Mouse (Mus musculus) left cerebral cortex, adult 2 months (tissue): ENCODE data around the gene Cdc42bpa. TPM values are rescaled to one million over a fixed set of nuclear protein-coding genes. Genes with fewer than 3 reads are reported as not detected.

Source experiments
- DNase-seq, 2 experiments: peaks; one replicate each; pipeline ENCODE4 v3.0.0; 2021 to 2022; ENCODE audit warnings: low spot score in 2 of 2, mixed read lengths in 1 of 2; ENCODE audit errors: extremely low spot score in 1 of 2
- H3K27ac ChIP-seq: fragments of 200-600 bp; 2 replicates; pipeline ENCODE4 v1.8.1; 2022
- H3K4me3 ChIP-seq: fragments of 200-600 bp; 2 replicates; pipeline ENCODE4 v1.8.1; 2022
- CTCF ChIP-seq: fragments of 200-600 bp; IDR thresholded peaks from 2 replicates; pipeline ENCODE4 v1.8.1; 2022; ENCODE audit warnings: antibody characterized with exemption, mild to moderate bottlenecking, moderate library complexity
- intact Hi-C: fragments of 180-260 bp; cut with DNase I; formaldehyde crosslinking; loops from one replicate; pipeline ENCODE4 v1.15.1; 2025
- total RNA-seq, 2 experiments: library from RNA; stranded (reverse); gene quantifications; 2 replicates each; pipeline ENCODE4 v1.2.3; 2021

Cdc42bpa gene
- total RNA-seq, 2 experiments from 2014 or later, result 261 TPM

- peak in 1 of 2 experiments; percentile 8 for DNase-seq
- Histone ChIP-seq H3K4me3 (no peak overlapping the region), H3K27ac (no peak overlapping the region)
- TF ChIP-seq CTCF, result no peak
- intact Hi-C loops, result no loop called here
These were observed 226.1 kb downstream of the Cdc42bpa start for GRCm38 (mm10) chr1:180186371-180186770.

- intact Hi-C loops, result no loop called here
- H3K4me3 ChIP-seq, result no peak overlapping the region
- H3K27ac ChIP-seq, result no peak overlapping the region
- DNase-seq, result no peak
- no peak for TF ChIP-seq CTCF
These were observed 228.7 kb downstream of the Cdc42bpa start for GRCm38 (mm10) chr1:180188951-180189350.

GRCm38 (mm10) chr1:180191112-180191511 lies 230.8 kb downstream of the Cdc42bpa start:
- intact Hi-C loops, result no loop called here
- Histone ChIP-seq H3K27ac (no peak overlapping the region), H3K4me3 (no peak overlapping the region)
- TF ChIP-seq CTCF, result no peak
- DNase-seq, result no peak

- no peak for TF ChIP-seq CTCF
- Histone ChIP-seq H3K27ac (no peak overlapping the region), H3K4me3 (no peak overlapping the region)
- DNase-seq, result no peak
- intact Hi-C loops, result no loop called here
These were observed 231.5 kb downstream of the Cdc42bpa start for GRCm38 (mm10) chr1:180191651-180192220.

GRCm38 (mm10) chr1:180192866-180193265 lies 232.6 kb downstream of the Cdc42bpa start:
- intact Hi-C loops, result no loop called here
- H3K27ac ChIP-seq, result no peak overlapping the region
- TF ChIP-seq CTCF, result no peak
- H3K4me3 ChIP-seq, result no peak overlapping the region
- DNase-seq, result no peak

DNA sequence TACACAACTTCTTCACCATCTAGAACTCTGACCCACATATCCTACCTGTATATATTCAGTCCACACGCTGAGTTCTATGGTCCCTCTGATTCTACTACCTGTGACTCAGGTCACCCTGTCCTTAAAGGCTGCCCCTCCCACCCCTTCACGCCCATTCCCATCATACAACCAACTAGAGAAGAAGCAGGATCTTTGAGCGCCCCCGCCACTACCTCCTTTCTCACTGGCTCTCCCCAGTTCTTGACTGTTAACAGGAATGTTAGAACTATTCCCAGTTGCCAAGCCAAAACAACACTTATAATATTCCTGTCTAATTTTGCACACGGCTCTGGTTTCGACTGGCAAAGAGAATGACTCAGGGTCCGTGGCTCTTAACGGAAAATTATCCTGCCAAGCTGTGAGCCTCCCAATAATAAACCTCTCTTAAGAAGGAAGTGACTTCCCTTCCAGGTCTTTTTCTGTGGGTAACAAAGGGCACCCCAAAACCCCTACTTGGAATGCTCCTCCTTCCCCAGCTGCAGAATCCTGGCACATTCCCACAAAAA lies 233.2 kb downstream of the Cdc42bpa start:
- intact Hi-C loops, result no loop called here
- H3K4me3 ChIP-seq, result no peak overlapping the region
- no peak overlapping the region for H3K27ac ChIP-seq
- no peak for TF ChIP-seq CTCF
- no peak for DNase-seq

GRCm38 (mm10) chr1:180194048-180194447 lies 233.8 kb downstream of the Cdc42bpa start:
- TF ChIP-seq CTCF, result no peak
- no peak for DNase-seq
- no peak overlapping the region for H3K27ac ChIP-seq
- H3K4me3 ChIP-seq, result no peak overlapping the region
- intact Hi-C loops, result no loop called here

DNA sequence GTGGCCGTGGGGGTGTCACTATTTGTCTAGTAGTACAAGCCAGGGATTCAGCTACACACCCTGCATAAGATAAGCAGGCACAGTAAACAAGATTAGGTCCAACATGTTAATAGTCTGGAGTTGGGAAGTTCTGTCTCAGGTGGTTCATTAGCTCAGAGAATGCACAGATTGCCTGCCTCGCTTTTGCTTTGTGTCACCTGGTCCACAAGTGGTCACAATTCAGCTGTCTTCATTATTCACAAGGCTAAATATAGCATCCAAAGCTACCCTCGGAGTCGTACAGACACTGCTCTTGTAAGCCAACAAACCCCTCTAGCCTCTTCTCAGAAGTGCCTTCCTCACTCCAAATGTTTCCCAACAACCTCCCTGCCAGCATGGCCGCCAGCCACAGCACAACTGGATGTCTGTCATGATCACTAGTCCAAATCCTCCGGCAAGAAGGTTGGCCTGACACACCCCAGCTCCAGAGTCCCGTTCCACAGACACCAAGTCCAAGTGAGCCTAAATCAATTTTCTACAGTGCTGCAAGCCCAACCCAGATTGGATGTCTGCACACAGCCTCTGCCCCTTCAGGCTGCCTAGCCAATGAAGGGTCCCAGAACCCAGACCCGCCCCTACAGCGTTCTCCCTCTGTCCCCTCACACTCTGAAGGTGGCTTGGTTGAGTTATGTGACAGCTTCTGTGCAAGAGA lies 234.7 kb downstream of the Cdc42bpa start:
- TF ChIP-seq CTCF, result no peak
- peak overlapping the region; percentile 69 for H3K4me3 ChIP-seq
- peak in 1 of 2 experiments; percentile 21 for DNase-seq
- intact Hi-C loops, result no loop called here
- peak overlapping the region; percentile 48; the same call in 1 of the 2 replicates for H3K27ac ChIP-seq

DNA sequence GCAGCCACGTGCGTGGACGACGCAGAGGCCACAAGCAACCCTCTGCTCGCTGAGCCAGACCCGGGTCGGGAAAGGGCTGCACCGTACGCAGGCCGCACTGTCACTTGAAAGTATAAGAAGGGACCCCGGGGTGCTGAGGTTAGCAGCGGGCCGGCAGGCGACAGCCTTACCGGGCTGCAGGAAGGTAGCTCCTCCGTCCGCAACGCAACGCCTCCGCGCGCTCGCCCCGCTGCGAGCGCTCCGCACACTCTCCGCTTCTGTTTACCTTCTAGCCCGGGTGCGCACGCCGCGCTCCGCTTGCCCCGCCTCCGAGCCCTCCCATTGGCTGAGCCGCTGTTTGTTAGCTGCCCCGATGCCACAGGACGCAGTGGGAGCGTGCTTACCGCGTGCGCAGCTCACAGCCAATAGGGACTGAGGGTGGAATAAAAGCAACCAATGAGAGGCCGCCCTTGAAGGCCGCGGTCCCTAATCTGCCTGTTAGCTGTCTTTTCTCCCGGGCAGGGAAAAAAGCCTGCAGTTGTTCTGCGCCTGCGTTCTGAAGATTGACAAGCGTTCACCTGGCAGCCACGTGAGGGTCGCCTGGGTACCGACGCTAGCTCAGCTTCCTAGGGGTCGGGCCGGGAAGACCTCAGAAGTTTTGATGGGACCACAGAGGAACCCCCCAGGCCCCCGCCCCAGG lies 235.6 kb downstream of the Cdc42bpa start:
- DNase-seq, result peak; percentile 97 to 98
- intact Hi-C loops, result no loop called here
- no peak for TF ChIP-seq CTCF
- Histone ChIP-seq H3K4me3 (peak overlapping the region; percentile 69), H3K27ac (peak overlapping the region; percentile 48)

- H3K27ac ChIP-seq, result peak overlapping the region; percentile 42
These were observed 236.2 kb downstream of the Cdc42bpa start for GRCm38 (mm10) chr1:180196508-180196907.

GRCm38 (mm10) chr1:180197956-180198355 lies 237.7 kb downstream of the Cdc42bpa start:
- Histone ChIP-seq H3K27ac (no peak overlapping the region), H3K4me3 (no peak overlapping the region)
- intact Hi-C loops, result no loop called here
- TF ChIP-seq CTCF, result no peak
- no peak for DNase-seq

More at GRCm38 (mm10) chr1:180196508-180196907, 236.2 kb downstream of the Cdc42bpa start:
- DNase-seq, result no peak
- H3K4me3 ChIP-seq, result peak overlapping the region; percentile 45
- no peak for TF ChIP-seq CTCF
- intact Hi-C loops, result no loop called here
